Mouse (Mus musculus) ES-E14 (cell line): ENCODE measurements at regions not wholly inside any gene's neighbourhood (a gene's known extent, or its start where the extent isn't known, plus 50 kb on each side); places are given as distances from the start of the nearest gene placed in this dataset.
A peak's percentile ranks its signal among the peaks of the same experiment; 100 is the strongest.

Source experiments
- CHD2 ChIP-seq: IDR thresholded peaks from 2 replicates; pipeline ENCODE4 v1.6.1; 2014; ENCODE audit warnings: mild to moderate bottlenecking, low read depth, low read length, inconsistent platforms
- MAFK ChIP-seq: IDR thresholded peaks from 2 replicates; pipeline ENCODE4 v1.6.1; 2014; ENCODE audit warnings: mild to moderate bottlenecking, low read depth, low read length, inconsistent platforms; ENCODE audit not compliant: insufficient read depth
- ZC3H11A ChIP-seq: IDR thresholded peaks from 2 replicates; pipeline ENCODE4 v1.6.1; 2012; ENCODE audit warnings: low read depth, mild to moderate bottlenecking, inconsistent platforms, low read length, borderline replicate concordance
- ZNF384 ChIP-seq: IDR thresholded peaks from 2 replicates; pipeline ENCODE4 v1.6.1; 2012; ENCODE audit warnings: low read depth, low read length, inconsistent platforms

DNA sequence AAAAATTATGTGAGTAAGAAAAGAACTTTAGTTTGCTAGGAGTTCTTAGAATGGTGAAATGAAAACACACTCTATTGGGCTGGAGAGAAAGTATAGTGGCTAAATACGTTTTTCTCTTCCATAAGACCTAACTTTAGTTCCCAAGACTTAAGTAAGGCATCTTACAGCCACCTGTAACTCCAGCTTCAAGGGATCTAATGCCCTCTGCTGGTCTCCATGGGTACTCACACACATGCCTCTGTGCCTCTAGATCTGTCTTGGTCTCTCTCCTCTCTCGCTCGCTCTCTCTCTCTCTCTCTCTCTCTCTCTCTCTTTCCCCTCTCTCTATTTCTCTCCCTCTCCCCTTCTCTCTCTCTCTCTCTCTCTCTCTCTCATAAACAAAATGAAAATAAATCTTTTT, 1129.9 kb upstream of the Celf2 start:
- TF ChIP-seq CHD2 = no peak
- TF ChIP-seq MAFK = no peak
- TF ChIP-seq ZC3H11A = peak; percentile 45; the same call in 1 of the 2 replicates
- TF ChIP-seq ZNF384 = no peak
